Mouse (Mus musculus) lung, adult 2 months (tissue): ENCODE measurements at regions not wholly inside any gene's neighbourhood (a gene's known extent, or its start where the extent isn't known, plus 50 kb on each side); places are given as distances from the start of the nearest gene placed in this dataset.

Experiments
- CTCF ChIP-seq: fragments of 200-500 bp; IDR thresholded peaks from 2 replicates; pipeline ENCODE4 v1.5.1; 2011; ENCODE audit warnings: mild to moderate bottlenecking, low read length, control low read depth; ENCODE audit not compliant: insufficient read depth
- POLR2A ChIP-seq: fragments of 200-500 bp; IDR thresholded peaks from 2 replicates; pipeline ENCODE4 v1.6.1; 2011; ENCODE audit warnings: low read depth, mild to moderate bottlenecking, control low read depth, low read length, borderline replicate concordance; ENCODE audit errors: extremely low read depth

- TF ChIP-seq POLR2A (no peak), CTCF (no peak)
Measured at GRCm38 (mm10) chr2:79186878-79187277, 68.3 kb upstream of the Itga4 start.
